Mouse (Mus musculus) kidney, adult 2 months (tissue): ENCODE measurements at regions not wholly inside any gene's neighbourhood (a gene's known extent, or its start where the extent isn't known, plus 50 kb on each side); places are given as distances from the start of the nearest gene placed in this dataset.

Experiments used
- CTCF ChIP-seq: fragments of 200-500 bp; conservative IDR thresholded peaks from 2 replicates; pipeline ENCODE4 v1.5.1; 2011; ENCODE audit warnings: low read depth, mild to moderate bottlenecking, control low read depth, low read length, moderate library complexity, mixed read lengths; ENCODE audit not compliant: insufficient read depth, insufficient read length
- POLR2A ChIP-seq: fragments of 200-500 bp; IDR thresholded peaks from one replicate; pipeline ENCODE4 v1.6.1; 2011; ENCODE audit warnings: low read depth, low read length, control low read depth

- TF ChIP-seq CTCF (no peak), POLR2A (no peak)
These were observed 750.8 kb upstream of the Intu start for GRCm38 (mm10) chr3:39780270-39780669.
